Mouse (Mus musculus) liver, embryonic 18 days (tissue): ENCODE data around the gene Atp8b2. TPM values are rescaled to one million over a fixed set of nuclear protein-coding genes. Genes with fewer than 3 reads are reported as not detected.

Experiments used
- polyA plus RNA-seq: library from polyadenylated mRNA; depleted of rRNA; stranded (reverse); fragments of >200 nt; gene quantifications from 2 replicates; pipeline ENCODE4 v1.2.3, GENCODE M21; 2012; rRNA removed

Atp8b2 gene
- polyA plus RNA-seq: 4.2 and 6.1 TPM in 2 replicates

DNA sequence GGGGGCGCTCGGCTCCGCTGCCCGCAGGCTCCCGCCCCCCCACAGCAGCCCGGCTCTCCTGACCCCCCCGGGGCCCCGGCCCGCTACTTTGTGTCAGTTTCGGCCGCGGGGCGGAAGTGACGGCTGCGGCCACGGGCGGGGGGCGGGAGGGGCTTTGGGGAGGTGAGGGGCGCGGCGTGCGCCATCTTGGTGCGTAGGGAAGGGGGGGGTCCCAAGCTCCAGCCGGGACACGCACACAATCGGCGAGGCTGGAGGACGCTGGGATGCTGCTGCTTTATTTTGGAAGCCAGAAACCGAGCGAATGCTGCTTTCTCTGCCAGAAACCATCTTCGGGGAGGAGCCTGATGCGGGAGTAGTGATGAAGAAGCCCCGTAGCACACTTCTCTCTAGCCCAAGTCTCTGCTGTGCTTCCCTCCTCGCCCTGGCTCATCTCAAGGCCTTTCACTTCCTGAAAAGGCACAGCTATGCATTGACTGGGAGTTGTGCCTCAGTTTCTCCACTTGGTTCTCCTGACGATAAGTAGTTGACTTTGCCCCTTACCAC lies at the start of gene Atp8b2:
Gene Atp8b2, minus strand, starts transcription at position 288 of the 543 bp plus-strand sequence.

DNA sequence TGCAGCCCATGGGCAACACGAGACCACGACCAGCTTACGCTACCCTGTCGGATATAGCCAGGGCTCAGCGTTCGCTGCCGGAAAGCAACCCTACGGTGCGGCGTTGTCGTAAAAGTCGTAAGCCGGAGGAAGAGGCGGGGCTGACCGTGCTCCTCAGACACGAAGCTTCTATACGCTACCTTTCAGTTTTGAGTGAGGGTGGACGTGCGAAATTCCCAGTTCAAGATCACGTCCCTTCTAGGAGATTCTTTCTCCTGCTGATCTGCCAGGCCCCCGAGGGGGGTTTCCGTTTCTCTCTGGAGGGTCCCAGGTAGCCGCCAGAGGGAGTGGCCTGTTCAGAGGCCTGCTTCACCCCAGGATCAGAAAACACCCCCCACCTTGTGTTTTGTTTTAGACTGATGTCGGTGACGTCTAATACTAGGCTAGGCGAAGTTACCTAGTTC lies 35.3 kb upstream of the Atp8b2 start, which contains the start of gene Hax1:
Gene Hax1, minus strand, starts transcription at position 169 of the 443 bp plus-strand sequence.

DNA sequence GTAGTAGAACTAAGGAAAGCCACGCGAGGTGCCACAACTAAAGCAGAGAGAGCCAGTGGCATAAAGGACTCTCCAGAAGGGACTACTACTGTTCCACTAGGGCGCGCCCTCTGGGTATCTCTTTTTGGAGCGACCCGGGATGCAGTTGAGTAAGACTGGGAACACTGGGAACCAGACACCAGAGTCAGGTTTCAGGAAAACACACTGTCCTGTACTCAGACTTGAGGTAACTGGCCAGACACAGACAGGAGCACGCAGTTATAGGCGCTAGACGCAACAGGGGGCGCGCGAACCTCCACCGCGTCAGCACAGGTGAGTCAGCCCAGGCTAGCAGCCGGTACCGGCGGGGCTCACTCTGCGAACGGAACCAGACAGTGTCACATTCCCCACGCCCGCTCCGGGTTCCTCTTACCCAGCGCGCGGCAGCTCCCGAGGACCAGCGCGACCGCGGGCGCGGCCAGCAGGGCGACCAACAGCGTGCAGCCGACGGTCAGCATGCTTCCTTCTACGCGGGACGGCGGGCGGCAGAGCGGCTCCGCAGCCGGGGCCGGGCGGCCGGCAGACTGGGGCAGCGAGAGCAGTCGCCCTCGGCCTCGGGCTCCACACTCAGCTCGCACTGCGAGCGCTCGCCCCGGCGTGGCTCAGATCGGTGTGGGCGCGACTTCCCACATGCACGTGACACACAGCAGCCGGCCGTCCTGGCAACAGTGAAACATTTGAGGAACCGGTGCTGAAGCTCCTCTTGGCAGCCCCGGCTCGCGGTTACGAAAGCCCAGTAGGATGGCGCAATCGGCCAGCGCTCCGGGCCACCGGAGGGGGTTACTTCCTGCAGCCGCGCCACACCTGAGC lies 50.5 kb downstream of the Atp8b2 start, which contains the start of gene Il6ra:
Gene Il6ra, minus strand, starts transcription at position 654 of the 849 bp plus-strand sequence.

Other genes starting within 250 kb of the Atp8b2 start
- 16.7 and 18.3 TPM in 2 replicates for gene Adar, start 248.5 kb downstream of the Atp8b2 start, polyA plus RNA-seq
- 0.10 and 0.13 TPM in 2 replicates for gene Chrnb2, start 198.9 kb downstream of the Atp8b2 start, polyA plus RNA-seq
- gene Ube2q1, start 189.9 kb downstream of the Atp8b2 start, polyA plus RNA-seq: 12.3 and 13.2 TPM in 2 replicates
- 0.96 and 1.1 TPM in 2 replicates for gene She, start 132.1 kb downstream of the Atp8b2 start, polyA plus RNA-seq
- gene Il6ra, start 50.3 kb downstream of the Atp8b2 start, polyA plus RNA-seq: 4.3 and 5.0 TPM in 2 replicates
- gene Hax1, start 35.3 kb upstream of the Atp8b2 start, polyA plus RNA-seq: 81.8 and 82.9 TPM in 2 replicates
- gene 4933434E20Rik, start 88.1 kb upstream of the Atp8b2 start, polyA plus RNA-seq: 27.9 and 28.0 TPM in 2 replicates
- 42.5 and 47.3 TPM in 2 replicates for gene Ubap2l, start 89.1 kb upstream of the Atp8b2 start, polyA plus RNA-seq
- gene Tpm3, start 109.1 kb upstream of the Atp8b2 start, polyA plus RNA-seq: 79.1 and 85.0 TPM in 2 replicates
- 0.35 and 0.36 TPM in 2 replicates for gene Nup210l, start 140.6 kb upstream of the Atp8b2 start, polyA plus RNA-seq